In the genomic region with DNA sequence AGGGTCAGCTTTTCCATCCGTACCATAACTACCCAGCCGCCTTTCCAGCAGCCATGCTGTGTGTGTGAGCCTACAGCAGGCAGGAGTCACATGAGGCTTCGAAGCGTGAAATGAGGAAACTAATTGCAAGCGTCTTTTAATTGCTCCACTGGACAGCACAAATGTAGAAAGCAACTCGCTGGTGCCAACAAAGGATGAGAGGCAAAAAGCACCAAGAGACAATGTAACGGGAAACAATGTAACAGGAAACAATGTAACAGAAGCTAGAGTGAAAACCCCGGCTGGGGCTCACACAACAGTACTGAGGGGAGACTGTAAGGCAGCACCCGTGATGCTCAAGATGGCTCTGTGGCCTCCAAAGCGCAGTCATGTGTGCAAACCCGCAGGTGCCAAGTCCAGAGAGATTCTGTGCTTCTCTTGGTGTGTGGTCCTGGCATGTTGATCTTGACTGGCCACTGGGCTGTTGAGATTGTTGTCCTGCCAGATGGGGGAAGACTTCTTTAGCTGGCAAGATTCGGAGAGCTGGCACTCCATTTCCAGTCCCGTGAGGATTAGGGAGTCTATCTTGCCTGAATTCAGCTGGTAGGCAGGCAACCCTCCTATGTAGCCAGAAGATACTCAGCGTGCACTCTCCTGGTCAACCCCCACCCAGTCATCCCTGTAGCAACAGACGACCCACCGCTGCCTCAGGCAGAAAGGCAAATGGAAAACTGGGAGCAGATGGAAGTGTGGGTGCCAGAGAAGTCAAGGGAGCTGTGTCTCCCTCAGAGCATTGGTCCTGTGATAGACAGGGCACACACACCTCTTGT, we compare ENCODE assay signal across 8 mouse cellular contexts. TPM values are rescaled to one million over a fixed set of nuclear protein-coding genes. Genes with fewer than 3 reads are reported as not detected.
DNase-seq lines count a peak whose midpoint lies in the region; ATAC-seq and TF ChIP-seq lines count a peak whose summit lies in the region.

No protein-coding gene starts in this region.

- H3K4me1 ChIP-seq in hindbrain, postnatal 0 days (ENCODE audit: insufficient read depth, low read length): peaks cover 36% of the 10 kb centered on the region

- H3K9me3 ChIP-seq in hindbrain, postnatal 0 days (ENCODE audit: low read length): no peaks in the 10 kb centered on the region

- peak overlapping the region; percentile 71 for H3K27ac ChIP-seq in hindbrain, postnatal 0 days

- no peak overlapping the region for H3K4me3 ChIP-seq in hindbrain, postnatal 0 days (ENCODE audit: low read length)

- no peak overlapping the region for H3K9ac ChIP-seq in hindbrain, postnatal 0 days (replicated peaks; ENCODE audit: low read length)

- no peak overlapping the region for H3K4me2 ChIP-seq in hindbrain, postnatal 0 days (ENCODE audit: low read depth, low read length)

- H3K27me3 ChIP-seq in hindbrain, postnatal 0 days (ENCODE audit: insufficient read depth, low read length): no peaks in the 10 kb centered on the region
- H3K27me3 ChIP-seq in splenic B cell, adult 2 months (ENCODE audit: control insufficient read depth, insufficient read depth, low read length, poor library complexity, severe bottlenecking): no peaks in the 10 kb centered on the region

- peak; percentile 70 to 71 for DNase-seq in cerebellum, postnatal 14 days
- DNase-seq in spleen, postnatal 36 days (ENCODE audit: low spot score in 2 of 2): peak; percentile 40 to 42
- DNase-seq in spleen, postnatal 4 days (ENCODE audit: low spot score in 2 of 2): no peak
- peak; percentile 89 for DNase-seq in hindbrain, postnatal 0 days (ENCODE audit: low spot score)
- peak; percentile 70 for DNase-seq in splenic B cell, adult 2 months (ENCODE audit: low read depth, low spot score)
- no peak for DNase-seq in lung, postnatal 25 days (ENCODE audit: low spot score)
- DNase-seq in embryo, embryonic 11 days: no peak

- no peaks in the 10 kb centered on the region for H3K36me3 ChIP-seq in hindbrain, postnatal 0 days (ENCODE audit: insufficient read depth, low read length)
- no peaks in the 10 kb centered on the region for H3K36me3 ChIP-seq in splenic B cell, adult 2 months (ENCODE audit: control insufficient read depth, insufficient read depth, low read length, poor library complexity, severe bottlenecking)

- 26% methylated on average over 16 of the region's 16 CpGs for WGBS in hindbrain, postnatal 0 days

- no peak; the same call in 1 of the 2 replicates for TF ChIP-seq CTCF in hindbrain, postnatal 0 days (IDR thresholded peaks at IDR 0.05; ENCODE audit: low read depth)

- ATAC-seq in cerebellum, adult (ENCODE audit: insufficient number of reproducible peaks, low FRiP score, low TSS enrichment): no peak
- ATAC-seq in hindbrain, postnatal 0 days: peak; percentile 87

RNA-seq across cellular contexts. Expression of a gene that starts 52.4 kb away (rescaled TPM):
- 7.4 and 11.1 TPM in 2 replicates for total RNA-seq in hindbrain, postnatal 0 days (2014; rRNA removed)
- 5.7 and 6.0 TPM in 2 replicates for polyA plus RNA-seq in hindbrain, postnatal 0 days (2015; fragmentation: Nextera tagmentation; extraction: Ambion mirVana)

RNA-seq across cellular contexts. Expression of a gene that starts 58.9 kb away (rescaled TPM):
- total RNA-seq in hindbrain, postnatal 0 days (2014; rRNA removed): 87.5 and 93.8 TPM in 2 replicates
- 38.2 and 39.5 TPM in 2 replicates for polyA plus RNA-seq in hindbrain, postnatal 0 days (2015; fragmentation: Nextera tagmentation; extraction: Ambion mirVana)

Comparison
In these comparisons a context has a peak if more than half of its experiments do, and no peak if none do; other contexts are left out.
1. DNase-seq: peak in cerebellum, postnatal 14 days (2 of 2), spleen, postnatal 36 days (2 of 2), hindbrain, postnatal 0 days (single experiment) and splenic B cell, adult 2 months (single experiment); none in spleen, postnatal 4 days (0 of 2), lung, postnatal 25 days (single experiment) and embryo, embryonic 11 days (single experiment).